Mouse (Mus musculus) liver, adult 2 months (tissue): ENCODE data around the gene a. TPM values are rescaled to one million over a fixed set of nuclear protein-coding genes. Genes with fewer than 3 reads are reported as not detected.

Experiments
- DNase-seq: peaks from one replicate; pipeline ENCODE4 v3.0.0-alpha.2; 2011; ENCODE audit warnings: low read depth, low spot score; ENCODE audit errors: extremely low read depth
- H3K27ac ChIP-seq: fragments of 200-500 bp; replicated peaks from 2 replicates; pipeline ENCODE4 v1.5.1; 2012; ENCODE audit warnings: low read depth, mild to moderate bottlenecking, control low read depth, inconsistent platforms, low read length; ENCODE audit not compliant: insufficient read depth
- H3K27me3 ChIP-seq: fragments of 200-500 bp; 2 replicates; pipeline ENCODE4 v1.6.1; 2012; ENCODE audit warnings: mild to moderate bottlenecking, moderate library complexity, low read length, inconsistent platforms; ENCODE audit not compliant: control insufficient read depth, insufficient read depth
- H3K36me3 ChIP-seq: fragments of 200-500 bp; 2 replicates; pipeline ENCODE4 v1.6.1; 2012; ENCODE audit warnings: low read length, inconsistent platforms; ENCODE audit not compliant: control insufficient read depth, insufficient read depth
- H3K4me1 ChIP-seq: fragments of 200-500 bp; 2 replicates; pipeline ENCODE4 v1.6.1; 2011; ENCODE audit warnings: low read length; ENCODE audit not compliant: control insufficient read depth, insufficient read depth
- H3K4me3 ChIP-seq: fragments of 200-500 bp; 2 replicates; pipeline ENCODE4 v1.5.1; 2011; ENCODE audit warnings: low read depth, mild to moderate bottlenecking, control low read depth, low read length, moderate library complexity; ENCODE audit not compliant: insufficient read depth
- H3K79me2 ChIP-seq: fragments of 200-500 bp; 2 replicates; pipeline ENCODE4 v1.6.1; 2012; ENCODE audit warnings: inconsistent platforms, mild to moderate bottlenecking, low read length, moderate library complexity; ENCODE audit not compliant: control insufficient read depth, insufficient read depth
- H3K9ac ChIP-seq: fragments of 200-500 bp; 2 replicates; pipeline ENCODE4 v1.6.1; 2012; ENCODE audit warnings: low read depth, mild to moderate bottlenecking, control low read depth, inconsistent platforms, low read length
- CTCF ChIP-seq: fragments of 200-500 bp; IDR thresholded peaks from 2 replicates; pipeline ENCODE4 v1.5.1; 2011; ENCODE audit warnings: low read depth, low read length, control low read depth
- POLR2A ChIP-seq: fragments of 200-500 bp; IDR thresholded peaks from 2 replicates; pipeline ENCODE4 v1.6.1; 2011; ENCODE audit warnings: low read length, control low read depth; ENCODE audit not compliant: insufficient read depth; ENCODE audit errors: extremely low read depth
- WGBS: fragments of 180-500 bp; shearing (Covaris S2); methylation state at CpG from one replicate; pipeline ENCODE4 v1.1.7; 2018; 5-methylcytosine and 5-hydroxymethylcytosine counted together
- polyA plus RNA-seq: library from polyadenylated mRNA; depleted of rRNA; stranded (reverse); fragments of >200 nt; gene quantifications from 2 replicates; pipeline ENCODE4 v1.2.3, GENCODE M21; 2012
- total RNA-seq: library from RNA; depleted of rRNA; stranded (reverse); fragments of >200 nt; gene quantifications from 2 replicates; pipeline ENCODE4 v1.2.3, GENCODE M21; 2014

Gene a
- total and polyA plus RNA-seq, 2 experiments, result not detected

- WGBS, result 10% methylated on average over 1 of the region's 1 CpGs
- H3K27me3 ChIP-seq, result no peaks in the 10 kb centered on the region
- peaks cover 30% of the 10 kb centered on the region for H3K4me1 ChIP-seq
- H3K36me3 ChIP-seq, result peaks cover 6% of the 10 kb centered on the region
- H3K27ac ChIP-seq, result no peak overlapping the region
- TF ChIP-seq CTCF (peak; percentile 80), POLR2A (no peak)
- no peak overlapping the region for H3K4me3 ChIP-seq
- no peak overlapping the region for H3K9ac ChIP-seq
- peaks cover 45% of the 10 kb centered on the region; the same call in 1 of the 2 replicates for H3K79me2 ChIP-seq
- DNase-seq, result peak; percentile 73
Measured at GRCm38 (mm10) chr2:154817788-154818187, 26.6 kb downstream of the a start.

- 9% methylated on average over 1 of the region's 1 CpGs for WGBS
- H3K4me1 ChIP-seq, result peaks cover 27% of the 10 kb centered on the region
- TF ChIP-seq CTCF, result no peak
- TF ChIP-seq POLR2A, result no peak
- H3K27ac ChIP-seq, result no peak overlapping the region
- H3K27me3 ChIP-seq, result no peaks in the 10 kb centered on the region
- no peak for DNase-seq
- H3K36me3 ChIP-seq, result peaks cover 6% of the 10 kb centered on the region
- H3K9ac ChIP-seq, result no peak overlapping the region
- H3K4me3 ChIP-seq, result no peak overlapping the region
- H3K79me2 ChIP-seq, result peaks cover 44% of the 10 kb centered on the region; the same call in 1 of the 2 replicates
Measured at GRCm38 (mm10) chr2:154818599-154818998, 27.4 kb downstream of the a start.

GRCm38 (mm10) chr2:154820346-154820745 is 29.1 kb downstream of the a start:
- H3K4me1 ChIP-seq, result peaks cover 27% of the 10 kb centered on the region
- no peak overlapping the region for H3K27ac ChIP-seq
- H3K9ac ChIP-seq, result no peak overlapping the region
- H3K27me3 ChIP-seq, result no peaks in the 10 kb centered on the region
- H3K4me3 ChIP-seq, result no peak overlapping the region
- 4% methylated on average over 1 of the region's 1 CpGs for WGBS
- peak; percentile 57 for DNase-seq
- H3K36me3 ChIP-seq, result peaks cover 6% of the 10 kb centered on the region
- TF ChIP-seq CTCF (no peak), POLR2A (no peak)
- H3K79me2 ChIP-seq, result peaks cover 42% of the 10 kb centered on the region; the same call in 1 of the 2 replicates

GRCm38 (mm10) chr2:154826054-154826538 is 34.9 kb downstream of the a start:
- H3K27me3 ChIP-seq, result no peaks in the 10 kb centered on the region
- no peak for DNase-seq
- peaks cover 6% of the 10 kb centered on the region for H3K36me3 ChIP-seq
- H3K79me2 ChIP-seq, result peaks cover 22% of the 10 kb centered on the region; the same call in 1 of the 2 replicates
- H3K4me3 ChIP-seq, result no peak overlapping the region
- H3K4me1 ChIP-seq, result no peaks in the 10 kb centered on the region; the same call in 1 of the 2 replicates
- no peak overlapping the region for H3K27ac ChIP-seq
- 86% methylated on average over 1 of the region's 1 CpGs for WGBS
- H3K9ac ChIP-seq, result no peak overlapping the region
- no peak for TF ChIP-seq POLR2A
- no peak for TF ChIP-seq CTCF

- peak; percentile 58 for DNase-seq
- 52% methylated on average over 4 of the region's 4 CpGs for WGBS
- no peaks in the 10 kb centered on the region; the same call in 1 of the 2 replicates for H3K4me1 ChIP-seq
Measured at GRCm38 (mm10) chr2:154827521-154827920, 36.3 kb downstream of the a start.

GRCm38 (mm10) chr2:154832471-154832870 is 41.3 kb downstream of the a start:
- TF ChIP-seq CTCF (no peak), POLR2A (no peak)
- WGBS, result 83% methylated on average over 4 of the region's 4 CpGs
- H3K4me3 ChIP-seq, result no peak overlapping the region
- no peak overlapping the region for H3K9ac ChIP-seq
- no peak for DNase-seq
- H3K27ac ChIP-seq, result no peak overlapping the region
- H3K36me3 ChIP-seq, result no peaks in the 10 kb centered on the region
- H3K79me2 ChIP-seq, result peaks cover 39% of the 10 kb centered on the region; the same call in 1 of the 2 replicates
- no peaks in the 10 kb centered on the region for H3K27me3 ChIP-seq
- no peaks in the 10 kb centered on the region; the same call in 1 of the 2 replicates for H3K4me1 ChIP-seq

More at GRCm38 (mm10) chr2:154827521-154827920, 36.3 kb downstream of the a start:
- Histone ChIP-seq H3K4me3 (no peak overlapping the region), H3K9ac (no peak overlapping the region), H3K27ac (no peak overlapping the region), H3K27me3 (no peaks in the 10 kb centered on the region), H3K79me2 (peaks cover 22% of the 10 kb centered on the region; the same call in 1 of the 2 replicates), H3K36me3 (peaks cover 2% of the 10 kb centered on the region; the same call in 1 of the 2 replicates)
- TF ChIP-seq CTCF (no peak), POLR2A (no peak)
